Mouse (Mus musculus): ENCODE measurements at regions not wholly inside any gene's neighbourhood (a gene's known extent, or its start where the extent isn't known, plus 50 kb on each side); places are given as distances from the start of the nearest gene placed in this dataset.

GRCm38 (mm10) chr15:24648938-24649337 is 764.6 kb downstream of the Basp1 start:
- Histone ChIP-seq H3K4me1 (ENCODE audit: control insufficient read depth in 2 of 2, insufficient read depth in 2 of 2, low read length in 2 of 2, poor library complexity in 1 of 2) (no peaks in the 10 kb centered on the region), H3K27ac (ENCODE audit: insufficient read depth, low read depth, low read length, poor library complexity, severe bottlenecking) (no peak overlapping the region), H3K9me3 (ENCODE audit: control insufficient read depth, insufficient read depth, low read depth, low read length) (peaks cover 3% of the 10 kb centered on the region; the same call in 1 of the 2 replicates), H3K4me3 (ENCODE audit: insufficient read depth in 1 of 2, low read depth in 1 of 2, low read length in 2 of 2, poor library complexity in 1 of 2, severe bottlenecking in 1 of 2) (no peak overlapping the region), H3K9ac (ENCODE audit: insufficient read depth, low read depth, low read length, poor library complexity, severe bottlenecking) (no peak overlapping the region), H3K36me3 (ENCODE audit: control insufficient read depth, insufficient read depth, low read length, poor library complexity, severe bottlenecking) (no peaks in the 10 kb centered on the region)
- TF ChIP-seq HCFC1 (IDR thresholded peaks at IDR 0.05; ENCODE audit: borderline replicate concordance, insufficient read depth, low read length) (no peak), ZC3H11A (IDR thresholded peaks at IDR 0.05; ENCODE audit: borderline replicate concordance, low read depth, low read length) (no peak), ZNF384 (IDR thresholded peaks at IDR 0.05; ENCODE audit: low read depth, low read length) (no peak), MAFK (IDR thresholded peaks at IDR 0.05; ENCODE audit: insufficient read depth, low read depth, low read length) (no peak), CHD2 (IDR thresholded peaks at IDR 0.05; ENCODE audit: low read depth, low read length) (no peak)
- in situ Hi-C loops (cut with MboI; ENCODE audit: low sequenced_read_pairs in 2 of 2, unreplicated experiment in 2 of 2) = no loop called here
- DNase-seq (ENCODE audit: low read depth, low spot score) = no peak

- H3K9ac ChIP-seq (ENCODE audit: insufficient read depth, low read depth, low read length, poor library complexity, severe bottlenecking) = no peak overlapping the region
- no peaks in the 10 kb centered on the region for H3K9me3 ChIP-seq (ENCODE audit: control insufficient read depth, insufficient read depth, low read depth, low read length)
- TF ChIP-seq CHD2 (IDR thresholded peaks at IDR 0.05; ENCODE audit: low read depth, low read length) = no peak
- TF ChIP-seq HCFC1 (IDR thresholded peaks at IDR 0.05; ENCODE audit: borderline replicate concordance, insufficient read depth, low read length) = no peak
- TF ChIP-seq ZNF384 (IDR thresholded peaks at IDR 0.05; ENCODE audit: low read depth, low read length) = no peak
- no peak for TF ChIP-seq ZC3H11A (IDR thresholded peaks at IDR 0.05; ENCODE audit: borderline replicate concordance, low read depth, low read length)
- TF ChIP-seq MAFK (IDR thresholded peaks at IDR 0.05; ENCODE audit: insufficient read depth, low read depth, low read length) = no peak
- H3K4me3 ChIP-seq (ENCODE audit: insufficient read depth in 1 of 2, low read depth in 1 of 2, low read length in 2 of 2, poor library complexity in 1 of 2, severe bottlenecking in 1 of 2) = no peak overlapping the region
- no peak overlapping the region for H3K27ac ChIP-seq (ENCODE audit: insufficient read depth, low read depth, low read length, poor library complexity, severe bottlenecking)
- no peaks in the 10 kb centered on the region for H3K4me1 ChIP-seq (ENCODE audit: control insufficient read depth in 2 of 2, insufficient read depth in 2 of 2, low read length in 2 of 2, poor library complexity in 1 of 2)
- H3K36me3 ChIP-seq (ENCODE audit: control insufficient read depth, insufficient read depth, low read length, poor library complexity, severe bottlenecking) = no peaks in the 10 kb centered on the region
- in situ Hi-C loops (cut with MboI; ENCODE audit: low sequenced_read_pairs in 2 of 2, unreplicated experiment in 2 of 2) = no loop called here
- DNase-seq (ENCODE audit: low read depth, low spot score) = no peak
Measured at GRCm38 (mm10) chr15:24635620-24636019, 777.9 kb downstream of the Basp1 start.

- TF ChIP-seq HCFC1 (IDR thresholded peaks at IDR 0.05; ENCODE audit: borderline replicate concordance, insufficient read depth, low read length) (no peak), CHD2 (IDR thresholded peaks at IDR 0.05; ENCODE audit: low read depth, low read length) (no peak), MAFK (IDR thresholded peaks at IDR 0.05; ENCODE audit: insufficient read depth, low read depth, low read length) (no peak), ZNF384 (IDR thresholded peaks at IDR 0.05; ENCODE audit: low read depth, low read length) (no peak), ZC3H11A (IDR thresholded peaks at IDR 0.05; ENCODE audit: borderline replicate concordance, low read depth, low read length) (no peak)
- no peaks in the 10 kb centered on the region for H3K4me1 ChIP-seq (ENCODE audit: control insufficient read depth in 2 of 2, insufficient read depth in 2 of 2, low read length in 2 of 2, poor library complexity in 1 of 2)
- no peak overlapping the region for H3K27ac ChIP-seq (ENCODE audit: insufficient read depth, low read depth, low read length, poor library complexity, severe bottlenecking)
- no peak for DNase-seq (ENCODE audit: low read depth, low spot score)
- no peaks in the 10 kb centered on the region for H3K9me3 ChIP-seq (ENCODE audit: control insufficient read depth, insufficient read depth, low read depth, low read length)
- in situ Hi-C loops (cut with MboI; ENCODE audit: low sequenced_read_pairs in 2 of 2, unreplicated experiment in 2 of 2) = loop anchor here (25.0 kb wide), 3 partner anchors 816 to 1141 kb away; partner anchors contain the start of gene Basp1 (in 1 of the 2)
- H3K36me3 ChIP-seq (ENCODE audit: control insufficient read depth, insufficient read depth, low read length, poor library complexity, severe bottlenecking) = no peaks in the 10 kb centered on the region
- no peak overlapping the region for H3K9ac ChIP-seq (ENCODE audit: insufficient read depth, low read depth, low read length, poor library complexity, severe bottlenecking)
- no peak overlapping the region for H3K4me3 ChIP-seq (ENCODE audit: insufficient read depth in 1 of 2, low read depth in 1 of 2, low read length in 2 of 2, poor library complexity in 1 of 2, severe bottlenecking in 1 of 2)
Measured at GRCm38 (mm10) chr15:24596242-24596641, 817.3 kb downstream of the Basp1 start.

- Histone ChIP-seq H3K36me3 (ENCODE audit: control insufficient read depth, insufficient read depth, low read length, poor library complexity, severe bottlenecking) (no peaks in the 10 kb centered on the region), H3K4me1 (ENCODE audit: control insufficient read depth in 2 of 2, insufficient read depth in 2 of 2, low read length in 2 of 2, poor library complexity in 1 of 2) (no peaks in the 10 kb centered on the region), H3K4me3 (ENCODE audit: insufficient read depth in 1 of 2, low read depth in 1 of 2, low read length in 2 of 2, poor library complexity in 1 of 2, severe bottlenecking in 1 of 2) (no peak overlapping the region), H3K9ac (ENCODE audit: insufficient read depth, low read depth, low read length, poor library complexity, severe bottlenecking) (no peak overlapping the region), H3K27ac (ENCODE audit: insufficient read depth, low read depth, low read length, poor library complexity, severe bottlenecking) (no peak overlapping the region), H3K9me3 (ENCODE audit: control insufficient read depth, insufficient read depth, low read depth, low read length) (no peaks in the 10 kb centered on the region)
- peak; percentile 29 for DNase-seq (ENCODE audit: low read depth, low spot score)
- TF ChIP-seq HCFC1 (IDR thresholded peaks at IDR 0.05; ENCODE audit: borderline replicate concordance, insufficient read depth, low read length) (no peak), ZC3H11A (IDR thresholded peaks at IDR 0.05; ENCODE audit: borderline replicate concordance, low read depth, low read length) (0 out of 2 replicates have a peak, but pooled peaks have one; percentile 35), ZNF384 (IDR thresholded peaks at IDR 0.05; ENCODE audit: low read depth, low read length) (no peak), CHD2 (IDR thresholded peaks at IDR 0.05; ENCODE audit: low read depth, low read length) (no peak), MAFK (IDR thresholded peaks at IDR 0.05; ENCODE audit: insufficient read depth, low read depth, low read length) (no peak)
- in situ Hi-C loops (cut with MboI; ENCODE audit: low sequenced_read_pairs in 2 of 2, unreplicated experiment in 2 of 2) = loop anchor here (25.0 kb wide), 3 partner anchors 823 to 1148 kb away; partner anchors contain the start of gene Basp1 (in 1 of the 2)
Measured at GRCm38 (mm10) chr15:24588943-24589342, 824.6 kb downstream of the Basp1 start.
